Mouse (Mus musculus): Measurements from ENCODE around the gene Sectm1b.

GRCm38 (mm10) chr11:121014896-121015300, 48.5 kb downstream of the Sectm1b start:
- TF ChIP-seq CTCF (IDR thresholded peaks at IDR 0.05) (peak; percentile 20), POLR2A (IDR thresholded peaks at IDR 0.05; ENCODE audit: insufficient read depth, low read depth, low read length) (no peak; the same call in 1 of the 2 replicates)

All from heart, adult 2 months (tissue).